Mouse (Mus musculus): Measurements from ENCODE around the gene Hist1h1a.
A peak's percentile ranks its signal among the peaks of the same experiment; 100 is the strongest.

- TF ChIP-seq CTCF (IDR thresholded peaks at IDR 0.05; ENCODE audit: low read depth, low read length) (no peak), GATA1 (IDR thresholded peaks at IDR 0.05; ENCODE audit: borderline replicate concordance, low read length) (no peak), GATA2 (IDR thresholded peaks at IDR 0.05; ENCODE audit: borderline replicate concordance, low read depth, low read length) (no peak), POLR2AphosphoS5 (IDR thresholded peaks at IDR 0.05; ENCODE audit: insufficient replicate concordance, low read depth, low read length) (0 out of 2 replicates have a peak, but pooled peaks have one; percentile 96)
These were observed 6.7 kb upstream of the Hist1h1a start, which contains the start of gene Hist1h4b for GRCm38 (mm10) chr13:23756790-23757189.
